Comparison of ENCODE assay signal across 24 mouse cellular contexts in genomic region chr3:18560282-18560785, GRCm38 (mm10).
DNase-seq lines count a peak whose midpoint lies in the region; ATAC-seq and TF ChIP-seq lines count a peak whose summit lies in the region.
"Had no signal": no experiment of that assay in that cellular context is flagged by ENCODE, and none has a peak within 500 bp of the region (broad histone marks: within the 10 kb centered on the region; RNA-seq: fewer than 3 reads in every experiment).

No protein-coding gene starts in this region.

- no peaks in the 10 kb centered on the region for H3K36me3 ChIP-seq in forebrain, postnatal 0 days (ENCODE audit: insufficient read depth)
- H3K36me3 ChIP-seq in forebrain, embryonic 10.5 days (replicated peaks), result no peaks in the 10 kb centered on the region
- no peaks in the 10 kb centered on the region for H3K36me3 ChIP-seq in embryonic facial prominence, embryonic 14.5 days (ENCODE audit: control insufficient read depth, insufficient read depth, low read length)
- H3K36me3 ChIP-seq: embryonic facial prominence, embryonic 12.5 days; heart, embryonic 13.5 days; hindbrain, embryonic 12.5 days; neural tube, embryonic 12.5 days had no signal

- no peaks in the 10 kb centered on the region for H3K9me3 ChIP-seq in forebrain, postnatal 0 days (ENCODE audit: low read length)
- H3K9me3 ChIP-seq in forebrain, embryonic 10.5 days, result no peaks in the 10 kb centered on the region
- H3K9me3 ChIP-seq in embryonic facial prominence, embryonic 14.5 days (ENCODE audit: control insufficient read depth, low read length), result no peaks in the 10 kb centered on the region
- H3K9me3 ChIP-seq: embryonic facial prominence, embryonic 12.5 days; heart, embryonic 13.5 days; hindbrain, embryonic 12.5 days; neural tube, embryonic 12.5 days had no signal

- WGBS in forebrain, postnatal 0 days, result 66% methylated on average over 4 of the region's 4 CpGs
- WGBS in forebrain, embryonic 10.5 days, result 86% methylated on average over 4 of the region's 4 CpGs
- WGBS in embryonic facial prominence, embryonic 14.5 days, result 57% methylated on average over 4 of the region's 4 CpGs

- no peak for TF ChIP-seq CTCF in forebrain, postnatal 0 days (IDR thresholded peaks at IDR 0.05; ENCODE audit: low read depth)

- no peak overlapping the region for H3K9ac ChIP-seq in forebrain, postnatal 0 days
- H3K9ac ChIP-seq in embryonic facial prominence, embryonic 14.5 days (ENCODE audit: low read depth, low read length), result no peak overlapping the region
- H3K9ac ChIP-seq: embryonic facial prominence, embryonic 12.5 days; heart, embryonic 13.5 days; hindbrain, embryonic 12.5 days; liver, postnatal 0 days; neural tube, embryonic 12.5 days had no signal

- no peak for ATAC-seq in forebrain, postnatal 0 days
- ATAC-seq in embryonic facial prominence, embryonic 14.5 days (ENCODE audit: low read depth), result no peak
- ATAC-seq: inflammation-experienced regulatory T-cells, adult 6 months; liver, postnatal 0 days had no signal

- no peak overlapping the region for H3K4me3 ChIP-seq in forebrain, postnatal 0 days (ENCODE audit: low read depth, low read length)
- no peak overlapping the region for H3K4me3 ChIP-seq in forebrain, embryonic 10.5 days
- no peak overlapping the region for H3K4me3 ChIP-seq in embryonic facial prominence, embryonic 14.5 days (ENCODE audit: low read depth, low read length)
- H3K4me3 ChIP-seq: embryonic facial prominence, embryonic 12.5 days; heart, adult 2 months; heart, embryonic 13.5 days; hindbrain, embryonic 12.5 days; megakaryocyte, embryonic 14.5 days; neural tube, embryonic 12.5 days had no signal

- H3K27ac ChIP-seq in forebrain, postnatal 0 days (ENCODE audit: low read depth, low read length), result no peak overlapping the region
- no peak overlapping the region for H3K27ac ChIP-seq in forebrain, embryonic 10.5 days
- H3K27ac ChIP-seq in embryonic facial prominence, embryonic 14.5 days (replicated peaks; ENCODE audit: low read depth, low read length), result no peak overlapping the region
- H3K27ac ChIP-seq: embryonic facial prominence, embryonic 12.5 days; heart, adult 2 months; heart, embryonic 13.5 days; hindbrain, embryonic 12.5 days; neural tube, embryonic 12.5 days had no signal

- no peaks in the 10 kb centered on the region for H3K4me1 ChIP-seq in forebrain, postnatal 0 days (ENCODE audit: insufficient read depth)
- no peaks in the 10 kb centered on the region for H3K4me1 ChIP-seq in forebrain, embryonic 10.5 days
- H3K4me1 ChIP-seq in embryonic facial prominence, embryonic 14.5 days (ENCODE audit: control insufficient read depth, insufficient read depth, low read length), result no peaks in the 10 kb centered on the region
- H3K4me1 ChIP-seq: embryonic facial prominence, embryonic 12.5 days; heart, embryonic 13.5 days; hindbrain, embryonic 12.5 days; megakaryocyte, embryonic 14.5 days; neural tube, embryonic 12.5 days had no signal

- peak; percentile 4 for DNase-seq in forebrain, postnatal 0 days
- no peak for DNase-seq in forebrain, embryonic 10.5 days (ENCODE audit: extremely low spot score, low spot score)
- peak; percentile 11 for DNase-seq in 3134 (ENCODE audit: extremely low read depth, insufficient read length, low spot score)
- peak; percentile 81 for DNase-seq in Muller cell, postnatal 12 days (ENCODE audit: inconsistent ontology term)
- DNase-seq in embryonic facial prominence, embryonic 14.5 days (ENCODE audit: low spot score), result peak; percentile 39
- DNase-seq in left cerebral cortex, adult 18-20 months (ENCODE audit: low spot score in 2 of 2), result no peak
- no peak for DNase-seq in adrenal gland, adult 18-20 months (ENCODE audit: low spot score in 2 of 2)
- DNase-seq: adrenal gland, adult 8-10 months; cerebellum, adult 9-11 months; gastrocnemius, postnatal 36 days; heart, adult 2 months; kidney, adult 2 months; kidney, postnatal 10 days; liver, postnatal 0 days; lung, postnatal 36 days; midbrain, embryonic 14.5 days; right cerebral cortex, postnatal 4 days; thymus, postnatal 25 days had no signal

- H3K27me3 ChIP-seq in forebrain, postnatal 0 days (ENCODE audit: insufficient read depth, low read length), result no peaks in the 10 kb centered on the region
- H3K27me3 ChIP-seq in forebrain, embryonic 10.5 days (ENCODE audit: poor library complexity, severe bottlenecking), result no peaks in the 10 kb centered on the region
- H3K27me3 ChIP-seq in embryonic facial prominence, embryonic 14.5 days (replicated peaks; ENCODE audit: control insufficient read depth, insufficient read depth, low read length), result no peaks in the 10 kb centered on the region
- H3K27me3 ChIP-seq: embryonic facial prominence, embryonic 12.5 days; heart, embryonic 13.5 days; hindbrain, embryonic 12.5 days; megakaryocyte, embryonic 14.5 days; neural tube, embryonic 12.5 days had no signal

- H3K4me2 ChIP-seq in forebrain, postnatal 0 days (ENCODE audit: low read depth), result no peak overlapping the region
- no peak overlapping the region for H3K4me2 ChIP-seq in embryonic facial prominence, embryonic 14.5 days (ENCODE audit: low read depth, low read length)
- H3K4me2 ChIP-seq: embryonic facial prominence, embryonic 12.5 days; heart, embryonic 13.5 days; hindbrain, embryonic 12.5 days; neural tube, embryonic 12.5 days had no signal

Comparison
In these comparisons a context has a peak if more than half of its experiments do, and no peak if none do; other contexts are left out.
1. DNase-seq: peak in forebrain, postnatal 0 days (single experiment), 3134 (single experiment), Muller cell, postnatal 12 days (single experiment) and embryonic facial prominence, embryonic 14.5 days (single experiment); none in forebrain, embryonic 10.5 days (single experiment), left cerebral cortex, adult 18-20 months (0 of 2) and adrenal gland, adult 18-20 months (0 of 2).